Comparison of ENCODE assay signal across 24 mouse cellular contexts in genomic region chr6:125727484-125727911, GRCm38 (mm10). TPM values are rescaled to one million over a fixed set of nuclear protein-coding genes. Genes with fewer than 3 reads are reported as not detected.
A peak's percentile ranks its signal among the peaks of the same experiment; 100 is the strongest.
DNase-seq lines count a peak whose midpoint lies in the region; ATAC-seq and TF ChIP-seq lines count a peak whose summit lies in the region.
"Had no signal": no experiment of that assay in that cellular context is flagged by ENCODE, and none has a peak within 500 bp of the region (broad histone marks: within the 10 kb centered on the region; RNA-seq: fewer than 3 reads in every experiment).

No protein-coding gene starts in this region.

- no peaks in the 10 kb centered on the region for H3K4me1 ChIP-seq in forebrain, embryonic 14.5 days (ENCODE audit: control insufficient read depth, insufficient read depth, low read length)
- H3K4me1 ChIP-seq in forebrain, embryonic 16.5 days (replicated peaks; ENCODE audit: control insufficient read depth, insufficient read depth, low read length) = no peaks in the 10 kb centered on the region
- peaks cover 14% of the 10 kb centered on the region for H3K4me1 ChIP-seq in embryonic facial prominence, embryonic 10.5 days
- no peaks in the 10 kb centered on the region for H3K4me1 ChIP-seq in kidney, embryonic 16.5 days (ENCODE audit: insufficient read depth, low read length)
- H3K4me1 ChIP-seq: heart, embryonic 13.5 days had no signal

- H3K4me3 ChIP-seq in forebrain, embryonic 14.5 days (ENCODE audit: low read depth, low read length) = no peak overlapping the region
- no peak overlapping the region for H3K4me3 ChIP-seq in forebrain, embryonic 16.5 days (replicated peaks; ENCODE audit: low read length)
- H3K4me3 ChIP-seq in left cerebral cortex, adult 2 months = no peak overlapping the region
- H3K4me3 ChIP-seq in embryonic facial prominence, embryonic 10.5 days = no peak overlapping the region
- no peak overlapping the region for H3K4me3 ChIP-seq in kidney, embryonic 16.5 days (ENCODE audit: low read length)
- H3K4me3 ChIP-seq: gastrocnemius, adult 2 months; heart, embryonic 13.5 days; limb, embryonic 10.5 days; myocyte had no signal

- peak; percentile 13 for DNase-seq in forebrain, embryonic 14.5 days (ENCODE audit: low spot score)
- peak; percentile 66 for DNase-seq in left cerebral cortex, postnatal 4 days
- no peak for DNase-seq in left cerebral cortex, adult 2 months (ENCODE audit: extremely low spot score in 1 of 2, low spot score in 2 of 2)
- no peak for DNase-seq in embryonic facial prominence, embryonic 10.5 days (ENCODE audit: low spot score)
- DNase-seq in retina, adult 2 months (ENCODE audit: low read depth, low spot score) = peak; percentile 79
- no peak for DNase-seq in gastrocnemius, postnatal 14 days
- DNase-seq: B cell, adult 2 months; cerebellum, postnatal 25 days; gastrocnemius, adult 2 months; kidney, adult 8-10 months; kidney, postnatal 36 days; lung, adult 18-20 months; right cerebral cortex, adult 18-20 months; thymus, postnatal 4 days had no signal

- no peak overlapping the region for H3K9ac ChIP-seq in forebrain, embryonic 14.5 days (ENCODE audit: low read length)
- H3K9ac ChIP-seq in forebrain, embryonic 16.5 days (replicated peaks; ENCODE audit: low read depth, low read length) = no peak overlapping the region
- H3K9ac ChIP-seq in kidney, embryonic 16.5 days (replicated peaks; ENCODE audit: low read length) = no peak overlapping the region
- H3K9ac ChIP-seq: heart, embryonic 13.5 days had no signal

- ATAC-seq in forebrain, embryonic 14.5 days = no peak
- no peak for ATAC-seq in forebrain, embryonic 16.5 days
- no peak for ATAC-seq in kidney, embryonic 16.5 days (ENCODE audit: low FRiP score, low TSS enrichment)

- no peak overlapping the region for H3K27ac ChIP-seq in forebrain, embryonic 14.5 days (ENCODE audit: low read depth, low read length)
- no peak overlapping the region for H3K27ac ChIP-seq in forebrain, embryonic 16.5 days (ENCODE audit: low read length)
- H3K27ac ChIP-seq in left cerebral cortex, adult 2 months = no peak overlapping the region
- H3K27ac ChIP-seq in embryonic facial prominence, embryonic 10.5 days (replicated peaks) = 0 out of 2 replicates have a peak overlapping the region, but pooled peaks have one; percentile 30
- no peak overlapping the region for H3K27ac ChIP-seq in kidney, embryonic 16.5 days (ENCODE audit: low read length)
- H3K27ac ChIP-seq: gastrocnemius, adult 2 months; heart, embryonic 13.5 days; limb, embryonic 10.5 days had no signal

- intact Hi-C loops in left cerebral cortex, postnatal 4 days (cut with DNase I) = no loop called here
- intact Hi-C loops in left cerebral cortex, adult 2 months (cut with DNase I) = no loop called here
- intact Hi-C loops in gastrocnemius, postnatal 14 days (cut with DNase I; ENCODE audit: low total_unique reads) = no loop called here

- no peak for TF ChIP-seq CTCF in left cerebral cortex, adult 2 months (IDR thresholded peaks at IDR 0.05)

- no peaks in the 10 kb centered on the region for H3K27me3 ChIP-seq in forebrain, embryonic 14.5 days (replicated peaks; ENCODE audit: control insufficient read depth, insufficient read depth, low read length)
- H3K27me3 ChIP-seq in forebrain, embryonic 16.5 days (replicated peaks; ENCODE audit: control insufficient read depth, insufficient read depth, low read length) = no peaks in the 10 kb centered on the region
- no peaks in the 10 kb centered on the region for H3K27me3 ChIP-seq in embryonic facial prominence, embryonic 10.5 days (replicated peaks; ENCODE audit: low read depth, poor library complexity, severe bottlenecking)
- no peaks in the 10 kb centered on the region for H3K27me3 ChIP-seq in kidney, embryonic 16.5 days (ENCODE audit: insufficient read depth, low read length)
- H3K27me3 ChIP-seq: heart, embryonic 13.5 days had no signal

- H3K4me2 ChIP-seq in forebrain, embryonic 14.5 days (ENCODE audit: low read length) = no peak overlapping the region
- no peak overlapping the region for H3K4me2 ChIP-seq in forebrain, embryonic 16.5 days (ENCODE audit: low read length)
- H3K4me2 ChIP-seq in kidney, embryonic 16.5 days (replicated peaks; ENCODE audit: low read depth, low read length) = no peak overlapping the region
- H3K4me2 ChIP-seq: heart, embryonic 13.5 days had no signal

- H3K36me3 ChIP-seq in forebrain, embryonic 14.5 days (ENCODE audit: control insufficient read depth, insufficient read depth, low read length) = no peaks in the 10 kb centered on the region
- H3K36me3 ChIP-seq in forebrain, embryonic 16.5 days (ENCODE audit: control insufficient read depth, insufficient read depth) = no peaks in the 10 kb centered on the region
- no peaks in the 10 kb centered on the region for H3K36me3 ChIP-seq in embryonic facial prominence, embryonic 10.5 days (replicated peaks)
- H3K36me3 ChIP-seq in kidney, embryonic 16.5 days (ENCODE audit: insufficient read depth, low read length) = no peaks in the 10 kb centered on the region
- H3K36me3 ChIP-seq: heart, embryonic 13.5 days; limb, embryonic 10.5 days had no signal

- H3K9me3 ChIP-seq in forebrain, embryonic 14.5 days (replicated peaks; ENCODE audit: control insufficient read depth, low read length) = no peaks in the 10 kb centered on the region
- H3K9me3 ChIP-seq in forebrain, embryonic 16.5 days (ENCODE audit: control insufficient read depth, low read length) = 0 out of 2 replicates have a peak, but pooled peaks cover 3% of the 10 kb centered on the region
- H3K9me3 ChIP-seq in embryonic facial prominence, embryonic 10.5 days = 0 out of 2 replicates have a peak, but pooled peaks cover 5% of the 10 kb centered on the region
- peaks cover 6% of the 10 kb centered on the region; the same call in 1 of the 2 replicates for H3K9me3 ChIP-seq in kidney, embryonic 16.5 days (ENCODE audit: low read length)
- H3K9me3 ChIP-seq: limb, embryonic 10.5 days had no signal

- WGBS in forebrain, embryonic 14.5 days = 49% methylated on average over 5 of the region's 5 CpGs
- 49% methylated on average over 5 of the region's 5 CpGs for WGBS in forebrain, embryonic 16.5 days
- 61% methylated on average over 5 of the region's 5 CpGs for WGBS in embryonic facial prominence, embryonic 10.5 days
- 71% methylated on average over 5 of the region's 5 CpGs for WGBS in kidney, embryonic 16.5 days

RNA-seq across cellular contexts. Expression of gene Ano2, which starts 37.3 kb away (rescaled TPM):
- polyA plus RNA-seq in forebrain, embryonic 14.5 days (2014; fragmentation: Nextera tagmentation; extraction: Ambion mirVana) = 0.07 and 0.10 TPM in 2 replicates
- 0.20 and 0.28 TPM in 2 replicates for polyA plus RNA-seq in forebrain, embryonic 16.5 days (2015; fragmentation: Nextera tagmentation; extraction: Ambion mirVana)
- under 1 TPM; 0.83 to 0.86 TPM for total RNA-seq in left cerebral cortex, postnatal 4 days (2021)
- 1 to 10 TPM; 4.5 to 4.8 TPM for total RNA-seq in left cerebral cortex, adult 2 months (2021)
- polyA plus RNA-seq in embryonic facial prominence, embryonic 10.5 days (2016; fragmentation: Nextera tagmentation; extraction: Ambion mirVana) = 0.21 and 0.38 TPM in 2 replicates
- total RNA-seq in gastrocnemius, postnatal 14 days (2021) = under 1 TPM; 0.10 to 0.18 TPM
- 0.18 and 0.30 TPM in 2 replicates for polyA plus RNA-seq in kidney, embryonic 16.5 days (2015; fragmentation: Nextera tagmentation; extraction: Ambion mirVana)
- total RNA-seq: gastrocnemius, adult 2 months; granulocyte monocyte progenitor cell, adult 5-6 weeks; heart, postnatal 25 days; megakaryocyte-erythroid progenitor cell, adult 5-6 weeks; neutrophil, adult 5-6 weeks had no signal
- polyA plus RNA-seq: liver, adult 2 months; myocyte had no signal

Comparison
In these comparisons a context has a peak if more than half of its experiments do, and no peak if none do; other contexts are left out.
1. DNase-seq: peak in forebrain, embryonic 14.5 days (single experiment), left cerebral cortex, postnatal 4 days (single experiment) and retina, adult 2 months (single experiment); none in left cerebral cortex, adult 2 months (0 of 2), embryonic facial prominence, embryonic 10.5 days (single experiment) and gastrocnemius, postnatal 14 days (single experiment).